Mouse (Mus musculus): ENCODE data around the gene Gng12. TPM values are rescaled to one million over a fixed set of nuclear protein-coding genes. Genes with fewer than 3 reads are reported as not detected.
A peak's percentile ranks its signal among the peaks of the same experiment; 100 is the strongest.
"Not testable (repeated sequence)": the region's sequence is repeated elsewhere in the genome, so short reads cannot be mapped to it uniquely, and the experiment has no call there.

The Gng12 gene
- 10 to 100 TPM; 52.5 to 63.1 TPM for total RNA-seq (2021)
- long read RNA-seq, experiment 1, full-length matches to known transcripts, result 56 of 69 reads
- long read RNA-seq, experiment 1, partial matches to known transcripts, result 1 of 69 reads
- long read RNA-seq, experiment 1, other reads (novel, unspliced or antisense), result 12 of 69 reads
- long read RNA-seq, experiment 2, full-length matches to known transcripts, result 33 of 46 reads
- long read RNA-seq, experiment 2, partial matches to known transcripts, result 2 of 46 reads
- long read RNA-seq, experiment 2, other reads (novel, unspliced or antisense), result 11 of 46 reads

DNA sequence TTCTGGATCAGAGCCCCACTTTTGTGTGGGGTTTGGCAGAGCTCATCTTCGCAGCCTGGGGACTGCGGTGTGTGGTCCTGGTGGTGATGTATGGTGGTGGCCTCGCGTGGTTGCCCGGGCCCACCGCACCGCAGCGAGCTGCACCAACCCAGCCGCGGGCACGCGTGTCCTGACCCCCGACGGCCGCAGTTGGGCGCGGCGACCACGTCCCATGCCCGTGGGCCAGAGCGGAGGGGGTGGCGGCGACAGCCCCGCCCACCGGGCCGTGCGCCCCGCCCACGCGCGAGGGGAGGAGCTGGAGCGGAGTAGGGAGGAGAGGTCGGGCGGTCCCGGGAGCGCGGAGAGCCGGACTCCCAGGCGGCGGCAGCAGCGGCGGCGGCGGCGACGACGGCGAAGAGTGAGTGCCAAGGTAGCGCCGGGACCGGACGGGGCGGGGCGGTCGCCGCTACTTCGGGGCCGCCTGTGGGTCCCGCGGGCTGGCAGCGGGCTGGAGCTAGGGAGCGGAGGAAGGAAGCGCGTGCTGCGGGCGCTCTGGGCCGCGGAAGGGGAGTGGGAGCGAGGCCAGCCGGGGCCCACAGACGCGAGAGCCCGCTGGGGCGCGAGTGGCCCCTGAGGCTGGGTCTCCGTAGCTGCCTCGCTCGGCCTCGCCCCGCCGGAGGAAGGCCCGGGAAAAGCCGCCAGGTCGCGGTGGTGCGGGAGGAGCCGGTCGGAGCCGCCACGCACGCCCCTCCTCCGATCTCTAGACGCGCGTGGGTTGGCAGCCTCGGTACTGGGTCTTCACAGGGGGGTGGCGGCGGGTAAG lies at the start of gene Gng12:
TSS of gene Gng12 (plus strand) at position 279 of the 802 bp plus-strand sequence.
- DNase-seq (ENCODE audit: low spot score in 2 of 2), result peak; percentile 69 to 72

DNA sequence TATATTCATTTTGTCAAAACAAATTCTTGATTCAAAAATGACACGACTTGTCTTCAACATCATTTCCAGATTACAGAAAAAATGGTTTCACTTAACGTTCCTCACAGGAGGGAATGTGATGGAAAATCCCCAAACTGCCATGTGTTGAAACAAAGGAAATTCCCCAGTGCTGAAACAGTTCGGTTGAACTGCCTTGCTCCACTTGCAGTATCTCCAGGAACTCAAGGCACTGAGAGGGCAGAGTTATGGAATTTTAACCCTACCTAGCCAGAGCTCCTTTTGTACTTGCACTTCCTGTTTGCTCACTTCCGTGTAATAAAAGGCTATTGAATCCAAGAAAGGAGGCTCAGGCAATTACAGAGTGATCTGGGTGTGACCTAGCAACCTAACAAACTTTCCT lies 47.3 kb upstream of the Gng12 start:
- DNase-seq (ENCODE audit: low spot score in 2 of 2), result no peak

DNA sequence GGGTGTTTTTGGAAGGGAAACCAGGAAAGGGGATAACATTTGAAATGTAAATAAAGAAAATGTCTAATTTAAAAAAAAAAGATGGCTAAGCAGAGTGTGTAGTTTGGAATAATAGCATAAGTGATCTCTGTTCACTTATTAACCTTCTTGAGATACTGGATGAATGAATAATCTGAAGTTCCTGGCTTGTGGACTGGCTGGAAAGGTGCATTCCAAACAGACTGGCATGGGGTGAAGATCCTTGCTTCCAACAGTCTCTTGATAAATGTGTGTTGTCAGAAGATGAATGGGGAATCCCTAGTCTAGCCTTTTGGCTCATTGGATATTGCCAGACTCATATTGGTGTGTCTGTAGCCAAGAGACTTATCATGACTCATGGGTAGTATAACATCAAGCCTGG lies 40.0 kb upstream of the Gng12 start:
- DNase-seq (ENCODE audit: low spot score in 2 of 2), result no peak

DNA sequence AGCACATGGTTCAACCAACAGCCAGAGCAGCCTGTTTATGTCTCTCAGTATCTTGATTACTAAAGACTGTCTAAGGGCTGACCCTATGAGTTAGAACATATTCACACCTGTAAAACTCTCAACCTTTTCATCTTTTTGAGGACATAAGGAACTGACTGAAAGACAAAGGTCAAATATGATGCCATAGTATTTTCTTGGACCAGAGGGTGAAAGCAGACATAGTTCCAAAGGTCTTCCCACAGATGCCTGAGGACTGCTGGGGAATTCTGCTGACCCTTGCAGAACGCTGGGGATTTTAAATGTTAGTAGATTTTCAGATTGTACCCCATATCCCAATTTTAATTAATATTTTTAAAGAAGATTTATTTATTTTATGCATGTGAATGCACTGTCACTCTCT lies 37.8 kb upstream of the Gng12 start:
- no peak for DNase-seq (ENCODE audit: low spot score in 2 of 2)

DNA sequence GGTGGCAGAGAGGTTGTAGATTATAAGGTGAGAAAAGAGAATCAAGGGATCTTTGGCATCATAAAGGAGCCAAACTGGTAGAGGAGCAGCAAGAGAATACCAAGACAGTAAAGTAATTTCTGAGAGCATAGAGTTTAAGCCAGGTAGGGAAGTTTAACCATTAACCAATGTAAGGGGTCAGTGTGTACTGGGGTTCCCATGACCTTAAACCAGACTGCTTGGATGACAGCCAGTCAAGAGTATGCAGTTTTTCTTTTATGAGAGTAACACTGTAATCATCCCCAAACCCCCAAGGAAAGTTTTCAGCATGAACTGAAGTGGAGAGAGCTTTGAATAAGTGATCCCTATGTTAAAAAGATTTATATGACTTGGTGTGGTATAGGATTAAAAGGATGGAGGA lies 36.8 kb upstream of the Gng12 start:
- DNase-seq (ENCODE audit: low spot score in 2 of 2), result no peak

DNA sequence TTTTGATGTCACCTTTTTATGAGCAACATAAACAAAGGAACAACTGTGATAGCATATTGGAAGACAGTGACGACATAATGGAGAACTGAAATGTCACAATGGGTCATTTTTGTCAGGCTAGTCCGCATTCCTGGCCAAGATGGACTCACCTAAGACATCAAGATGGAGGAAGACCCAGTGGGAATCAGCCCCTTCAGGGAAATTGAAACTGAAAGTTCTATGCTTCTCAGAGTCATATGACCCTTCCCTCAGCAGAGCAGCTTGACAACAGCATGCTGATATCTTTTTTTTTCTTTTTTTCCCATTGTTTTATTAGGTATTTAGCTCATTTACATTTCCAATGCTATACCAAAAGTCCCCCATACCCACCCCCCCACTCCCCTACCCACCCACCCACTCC lies 31.7 kb upstream of the Gng12 start:
- DNase-seq (ENCODE audit: low spot score in 2 of 2), result no peak

DNA sequence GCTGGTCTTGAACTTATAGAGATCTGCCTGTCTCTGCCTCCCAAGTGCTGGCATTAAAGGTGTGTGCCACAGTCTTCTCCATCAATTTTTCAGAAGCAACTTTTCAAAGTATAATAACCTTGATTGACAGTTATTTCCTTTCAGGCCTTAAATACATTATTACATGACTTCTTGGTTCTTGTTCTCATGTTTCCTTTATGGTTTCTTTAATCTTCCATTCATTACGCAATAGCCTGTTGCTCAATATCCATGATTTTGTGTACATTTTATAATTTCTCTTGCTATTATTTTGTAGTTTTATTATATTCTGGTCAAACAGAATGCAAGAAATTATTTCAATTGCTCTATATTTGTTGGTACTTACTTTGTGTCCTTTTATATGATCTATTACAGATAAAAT lies 29.9 kb upstream of the Gng12 start:
- DNase-seq (ENCODE audit: low spot score in 2 of 2), result no peak

DNA sequence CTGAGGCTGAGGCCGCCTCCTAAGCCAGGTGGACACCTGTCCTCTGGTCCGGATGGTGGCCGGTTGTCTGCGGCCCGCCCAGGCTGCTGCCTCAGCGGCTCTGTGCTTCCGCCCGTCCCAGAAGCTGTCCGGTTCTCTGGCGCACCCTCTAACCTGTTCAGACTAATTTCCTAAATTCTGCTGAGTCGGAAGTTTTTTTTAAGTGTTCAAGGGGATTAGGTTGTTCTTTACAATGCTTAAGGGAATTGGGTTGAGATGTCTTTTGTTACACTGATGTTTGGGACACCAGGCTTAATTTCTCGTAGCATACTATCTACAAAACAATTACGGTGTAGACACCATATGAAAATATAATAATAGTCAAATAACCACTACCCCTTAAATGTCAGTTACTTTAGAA lies 19.1 kb upstream of the Gng12 start:
- DNase-seq (ENCODE audit: low spot score in 2 of 2), result not testable (repeated sequence)

DNA sequence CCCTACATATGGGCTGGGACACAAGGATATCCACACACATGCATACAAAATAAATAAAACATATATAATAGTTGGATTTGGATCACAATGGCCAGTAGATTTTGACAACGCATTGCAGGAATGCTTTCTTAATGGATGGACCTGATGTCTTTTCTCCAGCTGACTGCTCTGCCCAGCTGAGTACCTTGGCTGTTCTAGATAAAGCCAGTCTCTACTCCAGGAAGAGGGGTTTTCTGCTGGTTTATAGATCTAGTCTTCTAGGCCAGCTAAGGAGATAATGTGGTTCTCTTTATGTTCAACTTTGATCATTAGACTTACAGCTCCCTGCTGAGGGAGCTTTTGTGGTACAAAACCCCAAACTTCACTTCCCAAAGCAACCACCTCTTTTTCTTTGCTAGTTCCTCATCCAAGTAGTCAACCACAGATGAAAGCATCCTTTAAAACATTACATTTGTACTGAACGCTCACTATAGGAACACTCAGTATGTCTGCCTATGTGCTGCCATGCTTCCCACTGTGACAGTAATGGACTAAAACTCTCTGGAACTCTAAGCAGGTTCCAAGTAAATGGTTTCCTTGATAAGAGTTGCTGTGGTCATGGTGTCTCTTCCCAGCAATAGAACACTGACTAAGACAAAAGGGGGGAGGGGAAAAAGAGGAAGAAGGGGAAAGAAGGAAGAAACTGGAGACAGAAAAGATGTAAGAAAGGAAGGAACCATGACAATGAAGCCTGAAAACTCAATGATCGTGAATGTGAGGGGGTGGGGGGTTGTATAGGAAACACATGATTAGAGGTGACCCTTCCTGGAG lies 5.6 kb upstream of the Gng12 start:
- no peak for DNase-seq (ENCODE audit: low spot score in 2 of 2)

DNA sequence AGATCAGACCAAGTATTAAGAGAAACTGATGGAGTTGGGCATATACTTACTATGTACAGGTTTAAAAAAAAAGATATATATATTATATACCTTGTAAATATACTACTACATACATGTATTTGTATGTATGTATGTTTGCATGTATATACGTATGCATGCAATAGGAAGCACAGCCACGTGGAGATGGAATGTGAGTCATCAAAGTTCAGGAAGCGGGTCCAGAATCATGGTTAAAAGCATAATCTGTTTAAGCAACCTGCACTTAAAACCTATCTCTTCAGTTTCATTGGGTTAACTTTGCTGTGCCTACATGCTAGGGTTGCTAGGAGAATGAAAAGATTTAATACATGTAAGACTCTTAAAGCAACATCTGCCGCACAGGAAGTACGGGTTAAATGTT lies 2.2 kb upstream of the Gng12 start:
- DNase-seq (ENCODE audit: low spot score in 2 of 2), result no peak

DNA sequence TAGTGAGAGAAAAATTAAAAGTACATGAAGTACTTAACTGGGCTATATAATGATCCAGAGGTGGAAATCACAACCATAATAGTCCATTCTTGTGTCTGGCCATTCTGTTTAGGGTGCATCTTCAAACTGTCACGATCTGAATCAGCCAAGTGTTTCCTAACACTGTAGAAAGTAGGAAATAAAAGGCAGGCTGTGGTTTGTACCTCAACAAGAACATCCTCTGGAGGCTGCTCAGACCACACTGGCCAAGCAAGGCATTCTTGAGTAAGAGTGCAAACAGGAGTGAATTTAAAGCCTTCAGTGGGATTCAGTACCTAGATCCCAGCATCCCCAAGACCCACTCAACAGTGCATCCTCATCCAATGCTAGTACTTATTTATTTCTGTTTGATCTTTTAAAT lies 1.2 kb upstream of the Gng12 start:
- DNase-seq (ENCODE audit: low spot score in 2 of 2), result no peak

DNA sequence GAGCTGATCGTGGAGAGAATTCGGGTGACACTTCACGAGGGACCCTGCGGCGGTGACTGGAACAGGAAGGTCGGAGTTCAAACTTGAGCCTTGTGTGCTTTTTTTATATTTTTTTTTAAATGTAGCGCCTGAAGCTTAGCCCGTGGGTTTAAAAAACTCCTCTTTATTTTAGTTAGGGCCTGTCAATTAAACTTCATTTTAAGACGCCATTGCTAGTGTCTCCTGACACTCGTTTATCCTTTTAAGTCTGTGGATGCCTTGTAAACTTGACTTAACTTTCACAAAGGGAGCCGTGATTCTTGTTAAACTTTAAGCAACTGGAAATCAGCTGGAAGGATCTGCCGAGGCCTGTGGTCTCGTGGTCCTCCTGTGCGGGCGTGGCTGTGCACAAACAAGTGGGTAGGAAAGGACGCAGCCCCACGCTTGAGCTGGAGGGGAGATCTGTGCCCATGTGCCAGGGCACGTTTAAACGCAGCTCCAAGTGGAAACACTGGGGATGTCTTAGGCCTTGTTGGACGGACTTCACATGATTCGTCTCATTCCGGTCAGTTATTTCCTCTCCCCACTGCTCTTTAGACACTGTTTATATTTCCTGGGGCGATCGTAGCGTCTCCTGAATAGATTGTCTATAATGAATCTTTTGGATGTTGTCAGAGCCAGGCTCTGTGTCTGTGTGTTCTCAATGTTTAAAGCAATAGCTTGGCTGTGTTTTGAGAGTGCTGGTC lies 886 bp downstream of the Gng12 start:
- DNase-seq (ENCODE audit: low spot score in 2 of 2), result peak in 1 of 2 experiments; percentile 20

DNA sequence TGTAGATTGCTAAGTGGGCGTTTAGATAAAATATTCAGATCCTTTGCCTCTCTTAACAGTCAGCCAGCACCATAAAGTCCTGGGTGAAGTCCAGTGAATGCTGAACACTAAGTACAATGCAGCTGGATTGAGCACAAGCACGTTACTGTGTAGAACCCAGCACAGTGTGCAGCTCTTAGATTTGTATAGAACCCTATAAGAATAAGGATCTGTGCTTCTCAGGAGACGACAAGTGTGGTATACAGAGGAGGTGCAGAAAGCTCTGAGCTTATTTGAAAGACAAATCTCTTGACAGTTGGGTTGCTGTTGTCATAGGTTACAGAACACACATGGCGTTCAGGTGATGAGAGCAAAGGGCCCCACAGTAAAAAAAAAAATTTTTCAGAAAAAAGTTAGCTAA lies 1.8 kb downstream of the Gng12 start:
- no peak for DNase-seq (ENCODE audit: low spot score in 2 of 2)

DNA sequence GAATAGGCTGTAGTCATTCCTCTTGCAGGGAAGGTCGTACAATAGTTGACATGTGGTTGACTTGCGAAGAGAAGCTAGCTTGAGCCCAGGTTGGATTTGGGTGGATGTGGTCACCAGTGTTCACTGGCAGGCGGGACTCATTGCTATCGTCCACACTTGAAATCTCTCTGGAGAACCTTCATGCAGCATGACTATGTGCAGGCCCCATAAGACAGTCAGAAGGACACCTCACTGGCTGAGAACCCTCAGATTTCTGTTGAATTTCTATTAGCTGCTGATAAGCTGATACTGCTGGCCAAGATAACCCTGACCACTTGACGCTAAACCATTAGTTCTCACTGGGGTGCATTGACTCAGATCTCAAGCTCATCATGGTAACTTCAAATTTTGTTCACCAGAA lies 5.7 kb downstream of the Gng12 start:
- DNase-seq (ENCODE audit: low spot score in 2 of 2), result no peak

DNA sequence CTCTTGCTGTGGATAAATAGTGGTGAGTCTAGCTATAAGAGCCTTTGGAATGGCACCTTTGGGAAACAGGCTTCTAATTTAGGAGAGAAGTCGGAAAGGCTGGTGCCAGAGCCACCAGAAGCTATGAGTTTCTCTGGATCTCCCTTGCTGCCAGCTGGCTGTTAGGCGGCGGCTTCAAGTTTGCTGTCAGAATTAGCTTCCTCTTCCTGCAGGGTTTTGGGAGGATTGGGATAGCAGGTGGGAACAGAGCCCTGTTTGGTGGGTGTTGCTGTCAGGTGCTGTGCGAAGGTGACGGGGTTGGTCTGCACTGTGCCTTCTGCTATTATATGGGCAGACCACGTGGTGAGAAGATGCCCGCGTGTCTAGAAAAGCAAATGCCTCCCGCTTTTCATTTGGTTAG lies 7.0 kb downstream of the Gng12 start:
- DNase-seq (ENCODE audit: low spot score in 2 of 2), result peak; percentile 17 to 31

DNA sequence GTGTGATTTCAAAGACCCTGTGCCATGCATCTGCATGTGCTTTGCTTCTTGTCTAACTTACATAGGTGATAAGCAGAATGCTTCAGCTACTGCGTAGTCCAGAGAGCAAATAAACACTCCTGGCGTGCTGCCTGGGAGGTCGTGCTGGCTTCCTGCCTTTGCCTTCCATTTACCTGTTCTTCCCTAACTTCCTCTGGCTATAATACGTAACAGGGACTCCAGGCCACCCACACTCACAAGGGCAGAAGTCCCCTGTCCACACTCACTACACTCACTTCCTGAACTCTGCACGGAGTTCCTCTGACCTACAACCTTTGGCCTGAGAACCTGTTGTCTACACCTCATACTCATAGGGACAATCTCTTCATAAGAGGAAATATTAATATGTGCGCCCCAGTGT lies 7.5 kb downstream of the Gng12 start:
- no peak for DNase-seq (ENCODE audit: low spot score in 2 of 2)

DNA sequence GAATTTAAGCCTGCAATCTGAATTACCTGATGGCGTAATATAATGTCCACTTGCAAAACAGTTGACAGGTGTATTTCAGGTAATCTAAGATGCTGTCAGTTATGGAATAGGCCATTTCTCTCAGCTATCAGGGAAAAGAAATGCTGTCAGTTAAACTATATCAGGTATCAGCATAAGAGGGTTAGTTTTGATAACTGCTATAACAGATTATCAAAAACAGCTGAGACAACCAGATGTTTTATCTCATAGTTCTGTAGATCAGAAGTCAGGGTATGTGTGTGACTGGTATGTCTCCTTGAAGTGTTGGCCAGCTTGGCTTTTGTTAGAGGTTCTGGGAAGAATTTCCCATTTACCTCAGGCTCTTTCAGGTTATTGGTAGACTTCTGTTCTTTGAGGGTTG lies 10.0 kb downstream of the Gng12 start:
- no peak for DNase-seq (ENCODE audit: low spot score in 2 of 2)

DNA sequence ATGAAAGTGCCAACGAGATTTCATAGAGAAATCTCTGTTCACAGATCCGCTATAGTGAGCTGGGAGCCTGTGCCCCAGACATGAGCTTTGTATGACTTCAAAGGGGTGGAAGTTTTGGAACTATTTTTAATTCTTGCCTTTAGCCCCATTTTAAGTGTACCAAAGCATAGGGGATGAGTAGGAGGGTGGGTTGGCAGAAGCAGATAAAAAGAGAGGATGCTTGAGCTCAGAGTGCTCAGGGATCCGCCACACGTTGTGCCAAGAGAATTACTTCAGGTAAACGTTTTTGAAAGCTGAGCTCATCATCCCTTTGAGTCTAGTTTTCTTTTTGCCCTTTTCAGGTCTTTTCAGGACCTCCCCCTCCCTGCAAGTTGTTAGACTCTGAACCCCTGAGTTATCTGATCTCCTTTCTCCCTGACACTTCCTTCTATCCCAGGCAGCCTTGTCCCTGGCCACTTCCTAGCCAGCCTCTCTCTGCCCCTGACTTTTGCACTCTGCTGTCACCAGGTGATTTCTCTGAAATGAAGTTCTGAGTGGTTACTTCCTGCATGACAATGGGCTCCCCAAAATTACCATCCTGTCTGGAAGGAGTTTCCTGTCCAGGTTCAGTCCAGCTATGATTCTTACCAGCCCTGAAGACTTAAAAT lies 12.3 kb downstream of the Gng12 start:
- no peak for DNase-seq (ENCODE audit: low spot score in 2 of 2)

DNA sequence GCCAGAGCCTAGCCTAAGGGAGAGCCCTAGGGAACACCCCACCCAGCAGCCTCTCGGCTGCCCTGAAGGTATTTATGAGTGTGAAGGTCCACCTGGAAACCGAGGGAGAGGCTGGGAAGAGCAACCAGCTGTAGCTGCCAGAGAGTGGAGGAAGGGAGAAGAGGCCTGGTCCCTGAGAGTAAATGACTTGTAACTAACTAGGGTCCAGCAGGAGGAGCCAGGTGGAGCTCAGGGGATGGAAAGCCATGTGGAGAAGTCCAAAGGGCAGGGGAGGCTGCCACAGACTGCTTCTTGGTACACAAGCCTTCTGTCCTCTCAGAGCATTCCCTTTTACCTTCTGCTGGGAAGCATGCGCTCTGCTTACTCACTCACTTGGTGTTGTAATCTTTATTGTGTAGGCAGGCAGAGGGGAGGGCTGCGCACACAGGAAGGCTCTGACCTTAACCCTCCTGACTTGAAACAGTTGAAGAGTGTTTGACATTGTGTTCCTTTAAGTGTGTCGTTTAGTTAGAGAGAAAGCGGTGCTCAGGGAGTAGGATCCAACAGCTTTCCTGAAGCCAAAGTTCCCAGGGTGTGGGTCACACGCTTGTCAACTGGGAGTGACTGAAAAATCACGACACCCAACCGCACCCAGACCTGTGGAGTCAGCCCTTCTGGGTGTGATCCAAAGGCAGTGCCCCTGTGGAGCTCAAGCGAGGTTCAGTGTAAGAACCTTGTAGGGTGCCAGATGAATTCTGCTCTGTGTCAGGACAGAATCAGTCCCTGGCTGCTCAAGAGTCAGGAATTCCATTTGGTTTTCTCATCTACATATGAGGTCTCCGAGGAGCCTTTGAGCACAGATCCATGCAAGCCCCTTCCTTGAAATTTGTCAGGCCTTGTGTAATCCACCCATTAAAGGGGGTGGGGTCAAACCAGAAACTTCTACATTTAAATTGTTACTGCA lies 14.6 kb downstream of the Gng12 start:
- DNase-seq (ENCODE audit: low spot score in 2 of 2), result no peak

DNA sequence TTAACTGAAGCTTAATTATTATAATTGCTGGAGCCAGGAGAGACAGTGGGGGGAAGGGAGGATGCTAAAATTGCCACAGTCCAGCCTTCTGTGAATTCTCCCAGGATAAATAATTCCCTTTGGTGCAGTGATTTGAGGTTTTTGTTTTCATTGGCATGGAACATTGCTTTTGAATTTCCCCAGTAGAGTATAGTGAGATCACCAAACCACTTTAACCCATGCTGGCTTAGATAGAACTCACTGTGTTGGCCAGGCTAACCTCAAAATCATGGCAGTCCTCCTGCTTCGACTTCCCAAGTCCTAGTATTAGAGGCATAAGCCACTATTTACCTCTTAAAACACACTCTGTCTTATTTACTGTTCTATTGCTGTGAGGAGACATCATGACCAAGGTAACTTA lies 17.2 kb downstream of the Gng12 start:
- no peak for DNase-seq (ENCODE audit: low spot score in 2 of 2)
